Mouse (Mus musculus): Measurements from ENCODE around the gene Gm28308.
A peak's percentile ranks its signal among the peaks of the same experiment; 100 is the strongest.

Gene Gm28308

GRCm38 (mm10) chr6:52182793-52183192, 30.3 kb downstream of the Gm28308 start:
- no peak for DNase-seq

- DNase-seq = peak in 1 of 2 experiments; percentile 16
Observed at GRCm38 (mm10) chr6:52182030-52182429, 31.1 kb downstream of the Gm28308 start.

- no peak for DNase-seq
Observed at GRCm38 (mm10) chr6:52180726-52181125, 32.4 kb downstream of the Gm28308 start.

- peak in 1 of 2 experiments; percentile 24 for DNase-seq
Observed at GRCm38 (mm10) chr6:52180213-52180710, 32.9 kb downstream of the Gm28308 start.

- peak in 1 of 2 experiments; percentile 24 for DNase-seq
Observed at GRCm38 (mm10) chr6:52179690-52180089, 33.4 kb downstream of the Gm28308 start.

GRCm38 (mm10) chr6:52178918-52179665, 34.0 kb downstream of the Gm28308 start:
- DNase-seq = peak in 1 of 2 experiments; percentile 26

GRCm38 (mm10) chr6:52177806-52178205, 35.3 kb downstream of the Gm28308 start:
- DNase-seq = peak in 1 of 2 experiments; percentile 20

- peak; percentile 54 to 64 for DNase-seq
Observed at GRCm38 (mm10) chr6:52177061-52177735, 35.9 kb downstream of the Gm28308 start, which contains the start of gene 5730596B20Rik. Gene 5730596B20Rik, plus strand, starts transcription at chr6:52177498.

GRCm38 (mm10) chr6:52176391-52176790, 36.7 kb downstream of the Gm28308 start:
- peak in 1 of 2 experiments; percentile 18 for DNase-seq

- peak; percentile 78 to 84 for DNase-seq
Observed at GRCm38 (mm10) chr6:52175864-52176263, 37.3 kb downstream of the Gm28308 start.

GRCm38 (mm10) chr6:52174968-52175751, 38.0 kb downstream of the Gm28308 start:
- DNase-seq = peak; percentile 71 to 80

- no peak for DNase-seq
Observed at GRCm38 (mm10) chr6:52173648-52174047, 39.5 kb downstream of the Gm28308 start.

GRCm38 (mm10) chr6:52172501-52172900, 40.6 kb downstream of the Gm28308 start:
- DNase-seq = peak; percentile 93 to 97

- DNase-seq = no peak
Observed at GRCm38 (mm10) chr6:52171938-52172337, 41.2 kb downstream of the Gm28308 start.

GRCm38 (mm10) chr6:52171331-52171730, 41.8 kb downstream of the Gm28308 start:
- DNase-seq = peak; percentile 59 to 72

GRCm38 (mm10) chr6:52170898-52171223, 42.3 kb downstream of the Gm28308 start:
- DNase-seq = peak in 1 of 2 experiments; percentile 71

GRCm38 (mm10) chr6:52170166-52170897, 42.8 kb downstream of the Gm28308 start:
- DNase-seq = peak in 1 of 2 experiments; percentile 86

GRCm38 (mm10) chr6:52169499-52170165, 43.5 kb downstream of the Gm28308 start:
- DNase-seq = no peak

GRCm38 (mm10) chr6:52168191-52169055, 44.7 kb downstream of the Gm28308 start:
- DNase-seq = peak; percentile 44 to 65

- DNase-seq = no peak
Observed at GRCm38 (mm10) chr6:52167736-52168161, 45.4 kb downstream of the Gm28308 start.

- no peak for DNase-seq
Observed at GRCm38 (mm10) chr6:52167176-52167575, 46.0 kb downstream of the Gm28308 start.
